Mouse (Mus musculus): ENCODE measurements around the gene Cacna1b. TPM values are rescaled to one million over a fixed set of nuclear protein-coding genes. Genes with fewer than 3 reads are reported as not detected.

Cacna1b gene
- total and polyA plus RNA-seq, 2 experiments from 2014 or later: 0.31 TPM; not detected in 1

DNA sequence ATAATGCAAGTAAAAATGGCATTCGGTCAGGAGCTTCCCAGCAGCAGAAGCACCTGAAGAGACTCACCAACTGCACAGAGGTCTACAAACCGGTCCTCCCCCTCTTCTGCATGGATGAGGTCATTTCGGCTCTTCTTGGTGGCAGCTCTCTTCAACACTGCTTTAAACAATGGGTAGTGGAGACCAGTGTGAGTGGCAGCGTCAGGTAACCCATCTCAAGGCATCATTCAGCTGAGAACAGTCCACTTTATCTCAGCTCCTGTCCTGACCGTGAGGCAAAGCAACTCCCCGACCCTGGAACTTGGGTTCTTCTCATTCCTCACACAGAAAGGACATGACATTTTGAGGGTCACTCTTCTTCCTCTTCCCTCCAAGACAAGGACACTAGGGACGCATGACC is 45.0 kb downstream of the Cacna1b start:
- H3K36me3 ChIP-seq (replicated peaks; ENCODE audit: control insufficient read depth, insufficient read depth, low read length): no peaks in the 10 kb centered on the region
- TF ChIP-seq CTCF (IDR thresholded peaks at IDR 0.05; ENCODE audit: low read depth): no peak
- no peak for TF ChIP-seq EP300 (IDR thresholded peaks at IDR 0.05; ENCODE audit: low read depth)
- no peaks in the 10 kb centered on the region for H3K27me3 ChIP-seq (ENCODE audit: control insufficient read depth, insufficient read depth, low read length)
- H3K4me1 ChIP-seq (ENCODE audit: control insufficient read depth, insufficient read depth): peaks cover 6% of the 10 kb centered on the region; the same call in 1 of the 2 replicates
- no peak for DNase-seq (ENCODE audit: low spot score)
- H3K4me3 ChIP-seq (ENCODE audit: low read depth, low read length): no peak overlapping the region
- ATAC-seq (ENCODE audit: insufficient read depth, low read depth): no peak
- no peak overlapping the region for H3K9ac ChIP-seq (replicated peaks; ENCODE audit: low read depth, low read length)
- H3K9me3 ChIP-seq (replicated peaks; ENCODE audit: control insufficient read depth, low read length): no peaks in the 10 kb centered on the region
- WGBS: 67% methylated on average over 7 of the region's 7 CpGs
- no peak overlapping the region for H3K27ac ChIP-seq (ENCODE audit: low read depth)
- no peak overlapping the region for H3K4me2 ChIP-seq (ENCODE audit: low read depth, low read length)

DNA sequence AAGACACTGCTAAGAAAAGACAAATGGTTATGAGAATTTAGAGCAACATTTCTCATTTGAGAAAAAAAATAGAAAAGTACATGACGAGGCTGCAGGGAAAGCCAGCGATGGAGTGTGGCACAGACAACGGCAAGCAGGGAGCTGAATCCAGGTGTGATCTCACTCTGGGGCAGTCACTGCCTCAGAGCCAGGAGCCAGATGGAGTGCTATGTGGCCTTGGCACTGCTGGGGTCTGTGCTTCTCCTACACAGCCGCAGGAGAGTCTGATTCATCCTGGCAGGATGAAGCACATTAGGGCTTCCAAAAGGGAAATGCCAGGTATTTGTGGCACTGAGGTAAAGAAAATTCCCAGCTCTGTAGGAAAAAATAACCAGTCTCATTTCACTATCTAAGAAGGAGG is 45.5 kb downstream of the Cacna1b start:
- Histone ChIP-seq H3K9me3 (replicated peaks; ENCODE audit: control insufficient read depth, low read length) (no peaks in the 10 kb centered on the region), H3K9ac (replicated peaks; ENCODE audit: low read depth, low read length) (no peak overlapping the region), H3K4me1 (ENCODE audit: control insufficient read depth, insufficient read depth) (peaks cover 6% of the 10 kb centered on the region; the same call in 1 of the 2 replicates), H3K4me3 (ENCODE audit: low read depth, low read length) (no peak overlapping the region), H3K4me2 (ENCODE audit: low read depth, low read length) (no peak overlapping the region), H3K27me3 (ENCODE audit: control insufficient read depth, insufficient read depth, low read length) (no peaks in the 10 kb centered on the region), H3K27ac (ENCODE audit: low read depth) (no peak overlapping the region), H3K36me3 (replicated peaks; ENCODE audit: control insufficient read depth, insufficient read depth, low read length) (no peaks in the 10 kb centered on the region)
- DNase-seq (ENCODE audit: low spot score) (no peak), ATAC-seq (ENCODE audit: insufficient read depth, low read depth) (no peak)
- 76% methylated on average over 4 of the region's 4 CpGs for whole genome bisulfite sequencing
- TF ChIP-seq EP300 (IDR thresholded peaks at IDR 0.05; ENCODE audit: low read depth): no peak
- no peak for TF ChIP-seq CTCF (IDR thresholded peaks at IDR 0.05; ENCODE audit: low read depth)

DNA sequence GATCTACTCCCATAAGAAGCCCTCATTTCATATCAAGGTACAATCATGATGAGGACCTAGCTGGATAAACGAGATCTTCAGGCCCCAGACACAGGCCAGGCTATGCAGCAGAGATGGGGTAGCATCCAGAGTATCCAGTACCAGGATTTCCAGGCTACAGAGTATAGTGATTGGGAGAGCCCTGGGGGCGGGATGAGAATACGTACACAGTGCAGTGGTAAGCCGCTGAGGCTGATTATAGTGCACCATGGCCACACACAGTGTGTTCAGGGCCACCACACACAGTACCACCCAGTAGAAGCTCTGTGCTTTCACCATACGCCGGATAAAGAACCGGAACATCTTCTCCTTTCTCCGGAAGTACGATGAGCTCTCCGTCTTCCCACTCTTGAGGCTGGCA is 57.0 kb downstream of the Cacna1b start:
- no peak overlapping the region for H3K4me2 ChIP-seq (ENCODE audit: low read depth, low read length)
- no peak for DNase-seq (ENCODE audit: low spot score)
- no peak overlapping the region for H3K4me3 ChIP-seq (ENCODE audit: low read depth, low read length)
- no peak for ATAC-seq (ENCODE audit: insufficient read depth, low read depth)
- no peak overlapping the region for H3K9ac ChIP-seq (replicated peaks; ENCODE audit: low read depth, low read length)
- H3K36me3 ChIP-seq (replicated peaks; ENCODE audit: control insufficient read depth, insufficient read depth, low read length): no peaks in the 10 kb centered on the region
- no peaks in the 10 kb centered on the region for H3K4me1 ChIP-seq (ENCODE audit: control insufficient read depth, insufficient read depth)
- TF ChIP-seq CTCF (IDR thresholded peaks at IDR 0.05; ENCODE audit: low read depth) (no peak), EP300 (IDR thresholded peaks at IDR 0.05; ENCODE audit: low read depth) (no peak)
- 0 out of 2 replicates have a peak, but pooled peaks cover 3% of the 10 kb centered on the region for H3K27me3 ChIP-seq (ENCODE audit: control insufficient read depth, insufficient read depth, low read length)
- H3K9me3 ChIP-seq (replicated peaks; ENCODE audit: control insufficient read depth, low read length): 0 out of 2 replicates have a peak, but pooled peaks cover 7% of the 10 kb centered on the region
- H3K27ac ChIP-seq (ENCODE audit: low read depth): no peak overlapping the region
- 76% methylated on average over 10 of the region's 10 CpGs for WGBS

DNA sequence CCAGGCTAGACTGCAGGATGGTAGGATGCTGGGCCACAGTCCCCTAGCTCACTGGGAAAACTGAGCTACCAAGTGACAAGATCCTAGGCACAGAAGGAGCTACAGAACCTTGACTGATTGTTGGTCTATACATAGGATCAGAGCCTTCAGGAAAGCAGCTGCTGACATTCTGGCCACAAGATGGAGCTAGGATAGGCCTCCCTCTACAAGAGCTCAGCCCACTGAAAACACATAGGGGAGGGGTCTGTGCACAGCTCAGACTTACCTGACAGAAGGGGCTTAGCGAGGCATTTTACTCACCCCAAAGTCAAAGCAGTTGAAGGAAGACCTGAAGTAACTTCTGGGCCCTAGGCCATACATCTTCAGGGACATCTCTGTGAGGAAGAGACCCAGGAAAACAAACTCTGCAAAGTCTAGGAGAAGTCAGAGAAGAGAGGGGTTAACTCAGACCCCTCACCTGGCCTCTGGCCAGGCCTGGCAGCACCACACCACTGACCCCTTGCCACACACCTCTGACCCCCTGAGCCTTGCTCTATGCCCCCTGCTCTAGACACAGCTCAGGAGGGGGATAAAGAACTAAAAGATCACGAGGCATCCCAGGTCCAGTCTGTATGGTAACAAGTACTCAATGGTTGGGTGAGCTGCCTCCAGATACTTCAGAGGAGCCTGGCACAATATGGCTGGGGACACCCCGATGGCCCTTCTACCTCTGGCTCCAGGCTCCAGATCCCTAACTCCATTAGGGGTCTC is 60.6 kb downstream of the Cacna1b start:
- peak; percentile 16; the same call in 1 of the 2 replicates for TF ChIP-seq CTCF (IDR thresholded peaks at IDR 0.05; ENCODE audit: low read depth)
- no peak for TF ChIP-seq EP300 (IDR thresholded peaks at IDR 0.05; ENCODE audit: low read depth)
- DNase-seq (ENCODE audit: low spot score) (no peak), ATAC-seq (ENCODE audit: insufficient read depth, low read depth) (no peak)
- no peak overlapping the region for H3K9ac ChIP-seq (replicated peaks; ENCODE audit: low read depth, low read length)
- 71% methylated on average over 3 of the region's 3 CpGs for WGBS
- H3K4me1 ChIP-seq (ENCODE audit: control insufficient read depth, insufficient read depth): no peaks in the 10 kb centered on the region
- no peak overlapping the region for H3K4me3 ChIP-seq (ENCODE audit: low read depth, low read length)
- no peak overlapping the region for H3K4me2 ChIP-seq (ENCODE audit: low read depth, low read length)
- no peaks in the 10 kb centered on the region for H3K36me3 ChIP-seq (replicated peaks; ENCODE audit: control insufficient read depth, insufficient read depth, low read length)
- H3K27me3 ChIP-seq (ENCODE audit: control insufficient read depth, insufficient read depth, low read length): 0 out of 2 replicates have a peak, but pooled peaks cover 3% of the 10 kb centered on the region
- no peaks in the 10 kb centered on the region for H3K9me3 ChIP-seq (replicated peaks; ENCODE audit: control insufficient read depth, low read length)
- no peak overlapping the region for H3K27ac ChIP-seq (ENCODE audit: low read depth)

DNA sequence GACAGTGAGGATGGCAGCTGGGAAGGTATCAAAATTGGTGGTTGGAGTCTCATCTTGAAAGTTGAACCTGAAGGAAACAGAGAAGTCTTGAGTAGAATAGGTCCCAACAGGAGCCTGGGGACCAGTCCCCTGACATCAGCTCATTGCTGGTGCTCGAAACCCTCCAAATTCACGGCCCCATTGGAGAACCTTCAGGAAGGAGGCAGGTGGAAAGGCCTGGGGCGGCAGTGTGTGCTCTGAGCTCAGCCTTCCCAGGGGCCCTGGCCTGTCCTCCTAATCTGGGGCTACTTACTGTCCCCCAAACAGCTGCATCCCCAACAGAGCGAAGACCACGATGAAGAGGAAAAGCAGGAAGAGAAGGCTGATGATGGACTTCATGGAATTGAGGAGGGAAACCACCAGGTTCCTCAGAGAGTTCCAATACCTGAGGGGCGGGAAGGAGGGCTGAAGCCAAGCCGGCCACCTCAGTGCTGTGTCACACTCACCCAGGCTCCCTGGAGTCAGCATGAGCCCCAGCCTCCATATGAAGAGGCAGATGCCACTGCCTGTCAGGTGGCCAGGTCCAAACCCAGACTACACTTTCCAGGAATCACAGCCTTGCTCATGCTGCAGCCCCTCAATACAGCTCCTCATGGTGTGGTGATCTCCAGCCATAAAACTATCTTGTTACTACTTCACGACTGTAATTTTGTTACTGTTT is 65.5 kb downstream of the Cacna1b start:
- Histone ChIP-seq H3K27ac (ENCODE audit: low read depth) (no peak overlapping the region), H3K9ac (replicated peaks; ENCODE audit: low read depth, low read length) (no peak overlapping the region), H3K9me3 (replicated peaks; ENCODE audit: control insufficient read depth, low read length) (no peaks in the 10 kb centered on the region), H3K4me2 (ENCODE audit: low read depth, low read length) (no peak overlapping the region), H3K36me3 (replicated peaks; ENCODE audit: control insufficient read depth, insufficient read depth, low read length) (no peaks in the 10 kb centered on the region), H3K4me3 (ENCODE audit: low read depth, low read length) (no peak overlapping the region), H3K27me3 (ENCODE audit: control insufficient read depth, insufficient read depth, low read length) (no peaks in the 10 kb centered on the region), H3K4me1 (ENCODE audit: control insufficient read depth, insufficient read depth) (no peaks in the 10 kb centered on the region)
- DNase-seq (ENCODE audit: low spot score): no peak
- WGBS: 72% methylated on average over 8 of the region's 8 CpGs
- TF ChIP-seq CTCF (IDR thresholded peaks at IDR 0.05; ENCODE audit: low read depth): no peak
- no peak for TF ChIP-seq EP300 (IDR thresholded peaks at IDR 0.05; ENCODE audit: low read depth)
- no peak for ATAC-seq (ENCODE audit: insufficient read depth, low read depth)

Data from heart, postnatal 0 days (tissue).